Mouse (Mus musculus) lung, adult 2 months (tissue): ENCODE data around the gene Ptbp3.

Experiments
- CTCF ChIP-seq: fragments of 200-500 bp; IDR thresholded peaks from 2 replicates; pipeline ENCODE4 v1.5.1; 2011; ENCODE audit warnings: mild to moderate bottlenecking, low read length, control low read depth; ENCODE audit not compliant: insufficient read depth
- POLR2A ChIP-seq: fragments of 200-500 bp; IDR thresholded peaks from 2 replicates; pipeline ENCODE4 v1.6.1; 2011; ENCODE audit warnings: low read depth, mild to moderate bottlenecking, control low read depth, low read length, borderline replicate concordance; ENCODE audit errors: extremely low read depth

DNA sequence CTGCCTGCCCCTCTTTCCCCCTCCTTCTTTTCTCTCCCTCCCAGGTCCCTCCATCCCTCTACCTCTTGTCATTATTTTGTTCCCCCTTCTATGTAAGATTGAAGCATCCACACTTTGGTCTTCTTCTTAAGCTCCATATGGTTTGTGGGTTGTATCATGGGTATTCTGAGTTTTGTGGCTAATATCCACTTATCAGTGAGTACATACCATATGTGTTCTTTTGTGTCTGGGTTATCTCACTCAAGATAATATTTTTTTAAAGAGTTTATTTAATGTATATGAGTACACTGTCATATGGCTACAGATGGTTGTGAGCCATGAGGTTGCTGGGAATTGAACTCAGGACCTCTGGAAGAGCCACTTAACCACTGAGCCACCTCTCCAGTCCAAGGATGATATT, 38.8 kb downstream of the Ptbp3 start:
- TF ChIP-seq CTCF (no peak), POLR2A (no peak)
